Mouse (Mus musculus): ENCODE measurements around the gene Olfr554.
"Not testable (repeated sequence)": the region's sequence is repeated elsewhere in the genome, so short reads cannot be mapped to it uniquely, and the experiment has no call there.

Olfr554 gene

DNA sequence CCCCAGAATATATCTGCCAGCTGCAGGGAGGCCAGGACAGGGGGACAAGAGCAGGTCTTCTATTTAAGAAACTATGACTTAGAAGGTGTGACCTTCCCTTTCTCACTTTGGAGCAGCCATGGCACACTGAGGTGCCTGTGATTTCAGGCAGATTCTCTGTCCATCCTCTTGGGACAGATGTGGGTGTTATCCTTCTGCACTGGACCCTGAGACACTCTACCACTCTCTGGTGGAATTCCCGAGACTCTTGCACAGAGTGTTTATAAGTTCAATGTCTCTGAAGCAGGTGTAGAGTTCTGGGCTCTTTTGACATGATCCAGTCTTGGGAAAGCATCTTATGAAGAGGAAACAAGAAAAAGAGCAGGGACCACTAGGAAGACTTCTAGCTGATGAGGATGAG, at the start of gene Olfr554:
Olfr554 (plus strand) TSS at position 301 of the 400 bp plus-strand sequence.
- no peak for DNase-seq

DNA sequence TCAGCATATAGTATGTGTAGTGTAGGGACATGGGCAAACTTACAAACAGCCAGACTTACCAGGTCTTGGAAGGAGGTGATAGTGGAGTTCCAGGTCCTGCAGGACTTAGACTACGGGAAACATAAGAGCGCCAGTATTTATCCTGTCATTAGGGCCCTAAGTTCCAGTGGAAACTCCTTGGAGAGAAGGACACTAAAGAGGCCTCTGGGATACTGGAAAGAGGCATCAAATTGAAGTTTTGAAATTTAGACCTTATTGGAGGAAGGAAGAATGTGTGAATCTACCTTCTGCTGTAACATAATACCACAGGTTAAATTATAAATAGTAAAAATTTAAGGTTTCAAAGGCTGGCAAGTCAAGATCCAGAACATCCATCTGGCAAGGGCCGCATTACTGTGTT, 46.4 kb upstream of the Olfr554 start, which contains the start of gene Olfr551:
Olfr551 (minus strand) TSS at position 101 of the 400 bp plus-strand sequence.
- DNase-seq, result no peak

- DNase-seq, result no peak
Observed at GRCm38 (mm10) chr7:102597378-102598031, 40.7 kb upstream of the Olfr554 start, which contains the start of gene Olfr552. Gene Olfr552, plus strand, starts transcription at chr7:102597770.

DNA sequence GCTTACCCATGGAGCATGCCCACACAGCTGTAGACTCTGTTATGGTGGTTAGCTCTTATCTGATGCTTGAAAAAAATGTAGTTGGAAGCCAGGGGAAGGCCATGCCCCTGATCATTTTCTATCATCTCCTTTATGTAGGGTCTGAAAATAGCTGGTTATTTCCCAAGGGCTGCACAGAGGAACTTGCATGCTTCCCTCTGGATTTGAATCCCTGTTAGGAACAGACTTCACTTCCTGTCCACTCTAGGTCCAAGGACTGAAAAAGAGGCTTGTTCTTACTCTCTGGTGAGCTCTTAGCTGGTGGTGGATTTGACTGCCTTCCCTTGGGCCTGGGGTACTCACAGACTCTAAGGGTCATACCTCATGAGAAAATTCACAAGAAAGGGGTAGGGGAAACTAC, 20.1 kb upstream of the Olfr554 start, which contains the start of gene Olfr553:
Olfr553 (minus strand) TSS at position 101 of the 400 bp plus-strand sequence.
- DNase-seq, result no peak

DNA sequence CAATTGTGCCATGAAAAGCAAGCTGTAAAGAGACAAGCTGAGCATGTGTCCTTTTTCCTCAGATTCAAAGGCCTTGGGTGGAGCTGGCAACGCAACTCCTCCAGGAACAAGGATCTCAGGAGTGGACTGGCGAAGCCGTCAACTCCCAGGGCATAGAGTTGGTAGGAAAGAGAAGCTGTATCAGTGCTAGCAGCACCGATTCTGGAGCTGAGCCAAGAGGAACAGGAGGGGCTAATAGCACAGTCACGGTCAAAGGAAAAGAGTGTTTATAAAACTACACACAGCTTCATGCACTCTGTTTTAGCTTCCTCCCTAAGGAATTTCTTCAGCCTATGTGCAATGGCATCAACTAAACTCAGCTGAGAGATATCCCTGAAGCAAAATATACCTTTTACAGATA, 18.6 kb upstream of the Olfr554 start:
- DNase-seq, result peak; percentile 23

DNA sequence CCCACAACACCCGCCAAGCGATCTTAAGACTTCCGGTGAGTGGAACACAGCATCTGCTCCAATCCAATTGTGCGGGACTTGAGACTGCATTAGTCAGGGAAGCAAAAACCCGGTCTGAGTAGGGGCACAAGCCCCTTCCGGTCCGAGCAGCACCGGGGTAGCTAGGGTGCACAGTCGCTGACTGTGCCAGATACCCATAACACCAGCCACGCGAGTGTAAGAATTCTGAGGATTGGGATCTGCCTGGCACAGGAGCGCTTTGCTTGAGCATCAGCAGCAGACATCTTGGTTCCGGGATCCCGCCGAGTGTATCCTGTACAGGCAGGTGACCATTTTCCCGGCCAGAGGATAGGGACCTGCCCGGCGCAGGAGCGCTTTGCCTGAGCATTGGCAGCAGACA, 17.9 kb upstream of the Olfr554 start:
- not testable (repeated sequence) for DNase-seq

DNA sequence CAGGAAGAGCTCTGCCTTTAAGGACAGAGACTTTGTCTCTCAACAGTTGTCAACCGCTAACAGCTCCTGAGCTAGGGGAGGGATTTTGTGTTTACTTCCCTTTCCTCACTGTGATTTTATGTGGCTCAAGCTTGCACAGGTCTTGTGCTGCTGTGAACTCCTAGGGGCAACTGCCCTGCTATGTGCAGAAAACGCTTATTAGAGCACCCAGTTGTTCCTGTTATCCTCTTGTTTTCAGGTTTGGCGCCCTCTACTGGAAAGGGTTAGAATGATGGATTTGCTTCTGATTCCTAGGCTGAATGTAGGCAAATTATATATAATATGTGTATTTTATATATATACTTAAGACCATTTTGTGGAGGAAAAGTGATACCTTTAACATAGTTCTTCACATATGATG, 1.6 kb upstream of the Olfr554 start:
- peak; percentile 38 for DNase-seq

DNA sequence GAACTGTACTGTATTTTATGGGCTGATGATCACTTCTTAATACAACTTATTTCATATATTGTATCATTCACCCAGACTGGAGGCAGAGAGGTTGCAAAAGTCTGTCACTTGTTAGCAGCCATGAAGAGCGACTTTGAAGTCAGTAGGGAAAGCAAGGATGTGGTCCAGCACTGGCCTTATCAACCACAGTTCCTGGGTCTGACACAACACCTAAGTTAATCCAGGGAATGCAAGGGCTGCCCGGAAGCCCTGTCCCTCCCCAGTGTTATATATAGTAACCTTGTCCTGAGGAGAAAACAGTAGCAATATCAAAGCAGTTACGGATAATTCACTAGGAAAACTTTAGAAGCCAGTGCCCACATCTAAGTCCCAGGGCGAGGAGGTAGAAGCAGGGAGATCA, 6.7 kb downstream of the Olfr554 start:
- DNase-seq, result not testable (repeated sequence)

GRCm38 (mm10) chr7:102658523-102658922, 20.3 kb downstream of the Olfr554 start, which contains the start of gene Olfr555:
Gene Olfr555, plus strand, starts transcription at chr7:102658823.
- no peak for DNase-seq

DNA sequence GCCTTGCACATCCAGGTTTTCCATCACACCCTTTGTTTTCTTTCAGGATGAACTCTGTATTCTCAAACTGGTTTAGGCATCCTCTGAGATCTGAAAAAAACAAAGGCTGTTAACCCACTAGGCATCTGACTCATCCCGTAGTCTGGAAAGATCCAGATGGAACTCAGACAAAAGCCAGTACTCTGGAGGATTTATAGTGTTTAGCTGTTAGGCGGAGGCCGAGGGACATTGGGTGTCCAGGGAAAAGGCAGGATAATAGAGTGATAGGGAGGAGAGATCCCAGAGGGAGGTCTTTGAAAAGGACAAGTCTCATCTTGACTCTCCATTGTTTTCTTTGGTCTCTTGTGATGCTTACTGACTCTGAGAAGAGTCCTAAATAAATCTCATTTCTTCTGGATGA, 26.4 kb downstream of the Olfr554 start, which contains the start of gene Olfr556:
Olfr556 (plus strand) TSS at position 301 of the 400 bp plus-strand sequence.
- no peak for DNase-seq

DNA sequence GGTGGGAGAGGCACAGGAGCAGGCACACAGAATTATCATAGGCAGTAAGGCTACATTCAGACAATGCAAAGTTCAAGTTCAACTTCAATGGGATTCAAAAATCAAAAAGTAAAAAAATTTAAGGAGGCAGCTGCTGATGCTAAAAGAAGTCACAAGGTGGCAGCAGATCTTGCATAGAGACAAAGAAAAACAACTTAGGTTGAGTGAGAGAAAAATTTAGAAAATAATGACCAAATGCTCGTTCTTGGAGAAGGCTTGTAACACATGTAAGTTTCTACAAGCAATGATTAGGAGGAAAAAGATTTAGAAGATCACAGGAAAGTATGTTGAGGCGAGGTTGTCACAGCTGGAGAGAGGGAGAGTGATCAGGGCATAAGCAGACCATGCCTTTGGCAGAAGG, 27.1 kb downstream of the Olfr554 start:
- peak; percentile 45 for DNase-seq

- DNase-seq, result no peak
Observed at GRCm38 (mm10) chr7:102676225-102676624, 38.0 kb downstream of the Olfr554 start.

- DNase-seq, result no peak
Observed at GRCm38 (mm10) chr7:102681916-102682315, 43.7 kb downstream of the Olfr554 start.

GRCm38 (mm10) chr7:102686944-102687501, 48.8 kb downstream of the Olfr554 start, which contains the start of gene Trim68:
Gene Trim68, minus strand, starts transcription at chr7:102687327.
- peak; percentile 97 for DNase-seq
